Mouse (Mus musculus): ENCODE results near the gene C1qtnf9. TPM values are rescaled to one million over a fixed set of nuclear protein-coding genes. Genes with fewer than 3 reads are reported as not detected.

C1qtnf9 gene
- polyA plus RNA-seq, 1 experiment from 2014 or later = 4.0 TPM

DNA sequence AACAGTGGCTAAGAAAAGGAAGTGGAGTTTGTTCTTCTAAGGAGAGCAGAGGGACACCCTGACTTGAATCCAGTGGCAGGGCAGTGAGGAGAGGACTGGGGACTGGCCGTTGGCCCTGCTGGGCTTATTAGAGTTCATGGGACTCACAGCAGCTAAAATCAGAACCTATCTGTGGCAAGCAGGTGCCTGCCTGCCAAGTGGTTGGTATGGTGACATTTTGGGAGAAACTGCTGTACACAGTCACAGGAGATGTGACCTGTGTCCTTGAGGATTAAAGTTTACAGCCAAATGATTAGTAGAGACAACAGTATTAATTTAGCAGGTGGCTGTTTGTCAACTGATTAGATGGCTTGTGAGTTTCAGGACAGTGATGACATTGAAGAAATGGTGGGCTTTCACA lies 37.9 kb downstream of the C1qtnf9 start:
- ATAC-seq (ENCODE audit: insufficient read depth, low FRiP score) = no peak
- whole genome bisulfite sequencing = 92% methylated on average over 1 of the region's 1 CpGs
- H3K4me1 ChIP-seq (ENCODE audit: control insufficient read depth, insufficient read depth, low read length) = no peaks in the 10 kb centered on the region
- no peak overlapping the region for H3K4me3 ChIP-seq (replicated peaks; ENCODE audit: low read length)
- H3K27ac ChIP-seq (ENCODE audit: low read length) = no peak overlapping the region
- no peak overlapping the region for H3K9ac ChIP-seq (ENCODE audit: low read length)
- H3K9me3 ChIP-seq (replicated peaks; ENCODE audit: control insufficient read depth, low read length) = no peaks in the 10 kb centered on the region
- no peak overlapping the region for H3K4me2 ChIP-seq (ENCODE audit: low read depth, low read length)
- no peaks in the 10 kb centered on the region for H3K27me3 ChIP-seq (ENCODE audit: control insufficient read depth, insufficient read depth, low read length)
- H3K36me3 ChIP-seq (ENCODE audit: control insufficient read depth, insufficient read depth, low read length) = no peaks in the 10 kb centered on the region

DNA sequence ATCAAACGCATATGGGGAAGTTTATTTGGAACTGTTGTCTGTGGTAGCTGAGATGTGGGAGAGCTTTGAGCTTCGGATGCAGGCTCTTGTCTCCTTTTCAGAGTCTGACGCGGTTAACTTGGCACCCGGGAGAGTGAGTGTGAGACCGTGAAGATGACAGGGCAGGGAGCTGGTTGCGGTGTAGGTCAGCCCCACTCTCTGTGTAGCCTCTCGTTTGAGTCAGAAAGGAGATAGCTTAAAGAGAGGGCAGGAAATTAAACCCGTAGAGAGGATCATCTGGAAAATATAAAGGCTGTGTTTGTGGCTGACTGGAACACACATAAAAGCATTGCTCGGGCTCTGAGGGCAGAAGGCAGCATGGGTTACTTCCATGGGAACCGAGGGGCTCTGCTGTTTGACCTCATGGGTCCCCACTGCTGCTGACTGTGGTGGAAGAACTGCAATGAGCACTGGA lies 39.0 kb downstream of the C1qtnf9 start:
- Histone ChIP-seq H3K9me3 (replicated peaks; ENCODE audit: control insufficient read depth, low read length) (no peaks in the 10 kb centered on the region), H3K4me2 (ENCODE audit: low read depth, low read length) (no peak overlapping the region), H3K4me3 (replicated peaks; ENCODE audit: low read length) (no peak overlapping the region), H3K27ac (ENCODE audit: low read length) (0 out of 2 replicates have a peak overlapping the region, but pooled peaks have one; percentile 35), H3K4me1 (ENCODE audit: control insufficient read depth, insufficient read depth, low read length) (no peaks in the 10 kb centered on the region), H3K9ac (ENCODE audit: low read length) (no peak overlapping the region), H3K36me3 (ENCODE audit: control insufficient read depth, insufficient read depth, low read length) (no peaks in the 10 kb centered on the region), H3K27me3 (ENCODE audit: control insufficient read depth, insufficient read depth, low read length) (no peaks in the 10 kb centered on the region)
- no peak for ATAC-seq (ENCODE audit: insufficient read depth, low FRiP score)
- WGBS = 47% methylated on average over 11 of the region's 11 CpGs

DNA sequence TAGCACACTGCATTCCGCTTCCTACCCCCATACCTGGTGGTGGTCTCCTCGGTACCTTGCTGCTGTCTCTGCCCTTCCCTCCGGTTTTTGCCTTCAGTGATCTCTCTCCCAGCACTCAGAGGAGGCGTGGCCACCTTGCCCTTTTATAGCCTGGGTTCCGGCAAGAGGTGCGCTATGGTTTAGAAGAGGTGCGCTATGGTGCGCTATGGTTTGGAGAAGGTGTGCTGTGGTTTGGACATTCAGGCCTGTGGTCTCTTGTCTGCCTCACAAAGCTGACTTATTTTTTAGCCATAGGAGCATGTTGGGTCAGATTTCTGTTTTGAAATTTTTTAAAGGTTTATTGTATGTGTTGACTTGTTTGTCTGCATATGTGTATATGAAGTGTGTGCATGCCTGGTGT lies 41.9 kb downstream of the C1qtnf9 start:
- no peak overlapping the region for H3K4me2 ChIP-seq (ENCODE audit: low read depth, low read length)
- H3K4me3 ChIP-seq (replicated peaks; ENCODE audit: low read length) = no peak overlapping the region
- 0 out of 2 replicates have a peak, but pooled peaks cover 4% of the 10 kb centered on the region for H3K36me3 ChIP-seq (ENCODE audit: control insufficient read depth, insufficient read depth, low read length)
- no peak overlapping the region for H3K27ac ChIP-seq (ENCODE audit: low read length)
- no peak overlapping the region for H3K9ac ChIP-seq (ENCODE audit: low read length)
- no peaks in the 10 kb centered on the region for H3K9me3 ChIP-seq (replicated peaks; ENCODE audit: control insufficient read depth, low read length)
- H3K4me1 ChIP-seq (ENCODE audit: control insufficient read depth, insufficient read depth, low read length) = no peaks in the 10 kb centered on the region
- no peaks in the 10 kb centered on the region for H3K27me3 ChIP-seq (ENCODE audit: control insufficient read depth, insufficient read depth, low read length)
- 91% methylated on average over 8 of the region's 8 CpGs for WGBS
- ATAC-seq (ENCODE audit: insufficient read depth, low FRiP score) = no peak

GRCm38 (mm10) chr14:60811547-60811946 lies 43.6 kb downstream of the C1qtnf9 start:
- Histone ChIP-seq H3K9me3 (replicated peaks; ENCODE audit: control insufficient read depth, low read length) (no peaks in the 10 kb centered on the region), H3K27me3 (ENCODE audit: control insufficient read depth, insufficient read depth, low read length) (no peaks in the 10 kb centered on the region), H3K4me1 (ENCODE audit: control insufficient read depth, insufficient read depth, low read length) (no peaks in the 10 kb centered on the region), H3K4me2 (ENCODE audit: low read depth, low read length) (no peak overlapping the region), H3K9ac (ENCODE audit: low read length) (no peak overlapping the region), H3K4me3 (replicated peaks; ENCODE audit: low read length) (no peak overlapping the region), H3K36me3 (ENCODE audit: control insufficient read depth, insufficient read depth, low read length) (0 out of 2 replicates have a peak, but pooled peaks cover 4% of the 10 kb centered on the region), H3K27ac (ENCODE audit: low read length) (no peak overlapping the region)
- WGBS = 84% methylated on average over 4 of the region's 4 CpGs
- no peak for ATAC-seq (ENCODE audit: insufficient read depth, low FRiP score)

DNA sequence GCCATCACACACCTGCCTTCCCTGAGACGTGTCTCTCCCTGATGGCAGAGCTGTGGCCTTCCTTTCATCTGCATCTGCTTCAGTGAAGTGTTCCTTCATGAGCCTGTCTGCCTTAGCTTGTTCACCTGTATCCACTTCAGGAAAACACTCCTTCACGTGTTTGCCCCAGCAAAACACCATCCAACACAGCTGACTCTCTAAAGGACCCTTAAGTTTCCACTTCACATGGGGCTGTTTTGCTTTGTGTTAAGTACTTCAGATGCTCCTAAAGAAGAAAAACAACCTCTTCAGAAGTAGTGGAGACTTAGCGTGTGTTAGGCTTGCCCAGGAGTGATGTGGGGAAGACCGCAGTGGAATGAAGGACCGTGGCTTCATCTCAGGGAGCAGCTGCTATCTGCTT lies 47.2 kb downstream of the C1qtnf9 start:
- Histone ChIP-seq H3K4me3 (replicated peaks; ENCODE audit: low read length) (no peak overlapping the region), H3K27ac (ENCODE audit: low read length) (no peak overlapping the region), H3K36me3 (ENCODE audit: control insufficient read depth, insufficient read depth, low read length) (0 out of 2 replicates have a peak, but pooled peaks cover 4% of the 10 kb centered on the region), H3K4me2 (ENCODE audit: low read depth, low read length) (no peak overlapping the region), H3K9me3 (replicated peaks; ENCODE audit: control insufficient read depth, low read length) (no peaks in the 10 kb centered on the region), H3K9ac (ENCODE audit: low read length) (no peak overlapping the region), H3K27me3 (ENCODE audit: control insufficient read depth, insufficient read depth, low read length) (no peaks in the 10 kb centered on the region), H3K4me1 (ENCODE audit: control insufficient read depth, insufficient read depth, low read length) (no peaks in the 10 kb centered on the region)
- no peak for ATAC-seq (ENCODE audit: insufficient read depth, low FRiP score)
- 94% methylated on average over 5 of the region's 5 CpGs for WGBS

- H3K4me1 ChIP-seq (ENCODE audit: control insufficient read depth, insufficient read depth, low read length) = no peaks in the 10 kb centered on the region
- no peak overlapping the region for H3K9ac ChIP-seq (ENCODE audit: low read length)
- H3K9me3 ChIP-seq (replicated peaks; ENCODE audit: control insufficient read depth, low read length) = no peaks in the 10 kb centered on the region
- H3K4me3 ChIP-seq (replicated peaks; ENCODE audit: low read length) = no peak overlapping the region
- 69% methylated on average over 5 of the region's 5 CpGs for WGBS
- no peak for ATAC-seq (ENCODE audit: insufficient read depth, low FRiP score)
- H3K27ac ChIP-seq (ENCODE audit: low read length) = no peak overlapping the region
- no peak overlapping the region for H3K4me2 ChIP-seq (ENCODE audit: low read depth, low read length)
- no peaks in the 10 kb centered on the region for H3K27me3 ChIP-seq (ENCODE audit: control insufficient read depth, insufficient read depth, low read length)
- H3K36me3 ChIP-seq (ENCODE audit: control insufficient read depth, insufficient read depth, low read length) = 0 out of 2 replicates have a peak, but pooled peaks cover 4% of the 10 kb centered on the region
Observed at GRCm38 (mm10) chr14:60818045-60818444, 50.1 kb downstream of the C1qtnf9 start.

- Histone ChIP-seq H3K9ac (ENCODE audit: low read length) (no peak overlapping the region), H3K27me3 (ENCODE audit: control insufficient read depth, insufficient read depth, low read length) (no peaks in the 10 kb centered on the region), H3K4me2 (ENCODE audit: low read depth, low read length) (no peak overlapping the region), H3K27ac (ENCODE audit: low read length) (no peak overlapping the region), H3K4me3 (replicated peaks; ENCODE audit: low read length) (no peak overlapping the region), H3K36me3 (ENCODE audit: control insufficient read depth, insufficient read depth, low read length) (peaks cover 16% of the 10 kb centered on the region), H3K9me3 (replicated peaks; ENCODE audit: control insufficient read depth, low read length) (0 out of 2 replicates have a peak, but pooled peaks cover 3% of the 10 kb centered on the region), H3K4me1 (ENCODE audit: control insufficient read depth, insufficient read depth, low read length) (no peaks in the 10 kb centered on the region)
- 96% methylated on average over 2 of the region's 2 CpGs for WGBS
- no peak for ATAC-seq (ENCODE audit: insufficient read depth, low FRiP score)
Observed at GRCm38 (mm10) chr14:60830096-60830495, 62.2 kb downstream of the C1qtnf9 start.

Other genes starting within 250 kb of the C1qtnf9 start
- 23.2 and 23.7 TPM in 2 replicates for gene Spata13, start 134.1 kb upstream of the C1qtnf9 start, polyA plus RNA-seq (2015; fragmentation: Nextera tagmentation; extraction: Ambion mirVana)
- gene Mipep, start 16.4 kb downstream of the C1qtnf9 start, polyA plus RNA-seq (2015; fragmentation: Nextera tagmentation; extraction: Ambion mirVana) = 17.7 and 18.8 TPM in 2 replicates